8 mouse cellular contexts compared by ENCODE assay signal in the genomic region with DNA sequence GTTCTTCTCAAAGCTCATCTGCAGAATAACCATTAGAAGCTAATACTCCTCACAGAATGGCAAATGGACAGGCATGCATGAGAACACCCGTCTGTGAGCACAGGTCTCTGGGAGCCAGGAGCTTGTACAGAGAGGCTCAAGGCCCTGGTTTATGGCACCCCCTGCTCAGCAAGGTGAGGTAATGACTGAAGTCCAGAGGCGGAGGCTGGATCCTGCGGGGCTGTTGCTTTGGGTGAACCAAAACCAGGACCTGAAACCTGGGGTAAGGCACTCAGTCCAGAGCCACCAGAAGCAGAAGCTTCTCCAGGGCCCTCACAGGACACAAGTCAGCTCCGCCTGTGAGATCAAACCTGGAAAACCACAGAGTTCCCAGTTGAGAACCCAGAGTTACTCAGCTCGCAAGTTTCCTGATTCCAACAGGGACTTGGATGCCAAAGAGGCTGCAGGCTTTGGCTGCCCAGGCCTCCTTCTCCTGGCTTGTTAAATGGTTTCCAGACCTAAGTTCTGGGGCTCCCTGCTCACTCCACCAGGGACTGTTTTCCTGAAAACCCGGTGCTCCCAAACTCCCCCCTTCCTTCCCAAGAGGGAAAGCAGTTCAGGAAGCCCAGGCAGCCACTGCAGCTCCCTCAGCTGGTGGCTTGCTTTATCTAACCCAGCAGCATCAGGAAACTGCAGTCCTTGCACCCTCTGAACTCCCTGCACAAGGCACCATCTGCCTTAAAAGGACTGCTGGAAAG. TPM values are rescaled to one million over a fixed set of nuclear protein-coding genes. Genes with fewer than 3 reads are reported as not detected.
DNase-seq lines count a peak whose midpoint lies in the region; ATAC-seq lines count a peak whose summit lies in the region.

No protein-coding gene starts in this region.

- no peak for ATAC-seq in forebrain, embryonic 16.5 days
- no peak for ATAC-seq in midbrain, embryonic 15.5 days (replicated peaks)
- no peak; the same call in 1 of the 2 replicates for ATAC-seq in megakaryocyte progenitor cell, adult 5-6 weeks (replicated peaks; ENCODE audit: poor library complexity)

- DNase-seq in forebrain, embryonic 10.5 days (ENCODE audit: extremely low spot score, low spot score): no peak
- peak; percentile 56 for DNase-seq in 3T3-L1 (ENCODE audit: low read depth, low spot score)
- DNase-seq in gastrocnemius, postnatal 14 days: peak; percentile 42
- DNase-seq in limb, embryonic 10.5 days (ENCODE audit: low spot score): no peak
- DNase-seq in frontal cortex, postnatal 14 days (ENCODE audit: low spot score in 2 of 2): no peak

- intact Hi-C loops in gastrocnemius, postnatal 14 days (cut with DNase I; ENCODE audit: low total_unique reads): no loop called here

- 86% methylated on average over 6 of the region's 6 CpGs for WGBS in forebrain, embryonic 10.5 days
- WGBS in forebrain, embryonic 16.5 days: 73% methylated on average over 6 of the region's 6 CpGs
- 71% methylated on average over 6 of the region's 6 CpGs for WGBS in limb, embryonic 10.5 days
- 79% methylated on average over 6 of the region's 6 CpGs for WGBS in midbrain, embryonic 15.5 days

- no peak overlapping the region for H3K9ac ChIP-seq in forebrain, embryonic 16.5 days (replicated peaks; ENCODE audit: low read depth, low read length)
- H3K9ac ChIP-seq in midbrain, embryonic 15.5 days: no peak overlapping the region

- no peaks in the 10 kb centered on the region for H3K27me3 ChIP-seq in forebrain, embryonic 10.5 days (ENCODE audit: poor library complexity, severe bottlenecking)
- no peaks in the 10 kb centered on the region for H3K27me3 ChIP-seq in forebrain, embryonic 16.5 days (replicated peaks; ENCODE audit: control insufficient read depth, insufficient read depth, low read length)
- no peaks in the 10 kb centered on the region for H3K27me3 ChIP-seq in limb, embryonic 10.5 days (ENCODE audit: low read depth, poor library complexity, severe bottlenecking)
- H3K27me3 ChIP-seq in midbrain, embryonic 15.5 days (replicated peaks): no peaks in the 10 kb centered on the region

- H3K4me1 ChIP-seq in forebrain, embryonic 10.5 days: peaks cover 70% of the 10 kb centered on the region
- H3K4me1 ChIP-seq in forebrain, embryonic 16.5 days (replicated peaks; ENCODE audit: control insufficient read depth, insufficient read depth, low read length): peaks cover 29% of the 10 kb centered on the region
- H3K4me1 ChIP-seq in limb, embryonic 10.5 days: peaks cover 50% of the 10 kb centered on the region
- peaks cover 26% of the 10 kb centered on the region for H3K4me1 ChIP-seq in midbrain, embryonic 15.5 days

- no peak overlapping the region for H3K4me3 ChIP-seq in forebrain, embryonic 10.5 days
- H3K4me3 ChIP-seq in forebrain, embryonic 16.5 days (replicated peaks; ENCODE audit: low read length): no peak overlapping the region
- H3K4me3 ChIP-seq in limb, embryonic 10.5 days: no peak overlapping the region
- no peak overlapping the region for H3K4me3 ChIP-seq in midbrain, embryonic 15.5 days

- no peaks in the 10 kb centered on the region for H3K9me3 ChIP-seq in forebrain, embryonic 10.5 days
- H3K9me3 ChIP-seq in forebrain, embryonic 16.5 days (ENCODE audit: control insufficient read depth, low read length): no peaks in the 10 kb centered on the region
- H3K9me3 ChIP-seq in limb, embryonic 10.5 days (replicated peaks): no peaks in the 10 kb centered on the region
- no peaks in the 10 kb centered on the region for H3K9me3 ChIP-seq in midbrain, embryonic 15.5 days

- H3K4me2 ChIP-seq in forebrain, embryonic 16.5 days (ENCODE audit: low read length): no peak overlapping the region
- no peak overlapping the region for H3K4me2 ChIP-seq in midbrain, embryonic 15.5 days

- H3K36me3 ChIP-seq in forebrain, embryonic 10.5 days (replicated peaks): peaks cover 49% of the 10 kb centered on the region
- peaks cover 2% of the 10 kb centered on the region; the same call in 1 of the 2 replicates for H3K36me3 ChIP-seq in forebrain, embryonic 16.5 days (ENCODE audit: control insufficient read depth, insufficient read depth)
- peaks cover 42% of the 10 kb centered on the region for H3K36me3 ChIP-seq in limb, embryonic 10.5 days
- H3K36me3 ChIP-seq in midbrain, embryonic 15.5 days (replicated peaks): no peaks in the 10 kb centered on the region; the same call in 1 of the 2 replicates

- peak overlapping the region; percentile 59 for H3K27ac ChIP-seq in forebrain, embryonic 10.5 days
- no peak overlapping the region for H3K27ac ChIP-seq in forebrain, embryonic 16.5 days (ENCODE audit: low read length)
- peak overlapping the region; percentile 65 for H3K27ac ChIP-seq in limb, embryonic 10.5 days
- no peak overlapping the region for H3K27ac ChIP-seq in midbrain, embryonic 15.5 days

RNA-seq across cellular contexts. Expression of a gene that starts 28.2 kb away (rescaled TPM):
- 35.6 and 36.8 TPM in 2 replicates for polyA plus RNA-seq in forebrain, embryonic 10.5 days (2016; fragmentation: Nextera tagmentation; extraction: Ambion mirVana)
- 12.2 and 13.6 TPM in 2 replicates for polyA plus RNA-seq in forebrain, embryonic 16.5 days (2015; fragmentation: Nextera tagmentation; extraction: Ambion mirVana)
- 100 to 1,000 TPM in 1 of 2 experiments, 10 to 100 TPM in 1; 96.9 to 111 TPM for total RNA-seq in gastrocnemius, postnatal 14 days (2021)
- polyA plus RNA-seq in limb, embryonic 10.5 days (2016; fragmentation: Nextera tagmentation; extraction: Ambion mirVana): 30.6 and 39.2 TPM in 2 replicates
- 11.9 and 14.2 TPM in 2 replicates for polyA plus RNA-seq in midbrain, embryonic 15.5 days (2015; fragmentation: Nextera tagmentation; extraction: Ambion mirVana)
- 167 and 191 TPM in 2 replicates for total RNA-seq in megakaryocyte progenitor cell, adult 5-6 weeks (2015)
- total RNA-seq in megakaryocyte progenitor cell, adult 5-6 weeks (2017): 238 and 338 TPM in 2 replicates

RNA-seq across cellular contexts. Expression of a gene that starts 57.0 kb away (rescaled TPM):
- 0.07 and 0.24 TPM in 2 replicates for polyA plus RNA-seq in forebrain, embryonic 10.5 days (2016; fragmentation: Nextera tagmentation; extraction: Ambion mirVana)
- polyA plus RNA-seq in forebrain, embryonic 16.5 days (2015; fragmentation: Nextera tagmentation; extraction: Ambion mirVana): 0.22 TPM in 1 of 2 replicates, not detected in the other
- total RNA-seq in gastrocnemius, postnatal 14 days (2021): not detected
- polyA plus RNA-seq in limb, embryonic 10.5 days (2016; fragmentation: Nextera tagmentation; extraction: Ambion mirVana): 0.20 TPM in 1 of 2 replicates, not detected in the other
- 0.18 and 0.23 TPM in 2 replicates for polyA plus RNA-seq in midbrain, embryonic 15.5 days (2015; fragmentation: Nextera tagmentation; extraction: Ambion mirVana)
- total RNA-seq in megakaryocyte progenitor cell, adult 5-6 weeks (2015): 0.05 and 1.8 TPM in 2 replicates
- 0.14 and 0.50 TPM in 2 replicates for total RNA-seq in megakaryocyte progenitor cell, adult 5-6 weeks (2017)

Comparison
In these comparisons a context has a peak if more than half of its experiments do, and no peak if none do; other contexts are left out.
1. H3K27ac ChIP-seq: peak in forebrain, embryonic 10.5 days (single experiment) and limb, embryonic 10.5 days (single experiment); none in forebrain, embryonic 16.5 days (single experiment) and midbrain, embryonic 15.5 days (single experiment).
2. DNase-seq: peak in 3T3-L1 (single experiment) and gastrocnemius, postnatal 14 days (single experiment); none in forebrain, embryonic 10.5 days (single experiment), limb, embryonic 10.5 days (single experiment) and frontal cortex, postnatal 14 days (0 of 2).